22 mouse cellular contexts compared by ENCODE assay signal in genomic region chr1:72698651-72699050, GRCm38 (mm10). TPM values are rescaled to one million over a fixed set of nuclear protein-coding genes. Genes with fewer than 3 reads are reported as not detected.
DNase-seq lines count a peak whose midpoint lies in the region; ATAC-seq and TF ChIP-seq lines count a peak whose summit lies in the region.
"Had no signal": no experiment of that assay in that cellular context is flagged by ENCODE, and none has a peak within 500 bp of the region (broad histone marks: within the 10 kb centered on the region; RNA-seq: fewer than 3 reads in every experiment).

No protein-coding gene starts in this region.

- H3K9ac ChIP-seq in embryonic facial prominence, embryonic 14.5 days (ENCODE audit: low read depth, low read length), result no peak overlapping the region
- no peak overlapping the region for H3K9ac ChIP-seq in kidney, postnatal 0 days (ENCODE audit: low read depth, low read length)
- H3K9ac ChIP-seq: forebrain, embryonic 13.5 days; liver, embryonic 14.5 days; neural tube, embryonic 15.5 days had no signal

- no peaks in the 10 kb centered on the region for H3K36me3 ChIP-seq in embryonic facial prominence, embryonic 14.5 days (ENCODE audit: control insufficient read depth, insufficient read depth, low read length)
- no peaks in the 10 kb centered on the region for H3K36me3 ChIP-seq in embryonic facial prominence, embryonic 10.5 days (replicated peaks)
- no peaks in the 10 kb centered on the region for H3K36me3 ChIP-seq in kidney, postnatal 0 days (ENCODE audit: insufficient read depth, low read length)
- H3K36me3 ChIP-seq: heart, embryonic 10.5 days; neural tube, embryonic 15.5 days had no signal

- no peak overlapping the region for H3K4me3 ChIP-seq in embryonic facial prominence, embryonic 14.5 days (ENCODE audit: low read depth, low read length)
- H3K4me3 ChIP-seq in embryonic facial prominence, embryonic 10.5 days, result no peak overlapping the region
- H3K4me3 ChIP-seq in kidney, postnatal 0 days (replicated peaks; ENCODE audit: low read depth, low read length), result no peak overlapping the region
- H3K4me3 ChIP-seq: forebrain, embryonic 13.5 days; heart, embryonic 10.5 days; neural tube, embryonic 15.5 days had no signal

- peak; percentile 39 for DNase-seq in embryonic facial prominence, embryonic 14.5 days (ENCODE audit: low spot score)
- no peak for DNase-seq in embryonic facial prominence, embryonic 10.5 days (ENCODE audit: low spot score)
- DNase-seq in kidney, postnatal 0 days (ENCODE audit: low spot score), result peak; percentile 46
- DNase-seq in kidney, adult 18-20 months, result no peak
- DNase-seq in lung, postnatal 36 days, result peak; percentile 12
- DNase-seq in lung, adult 18-20 months, result no peak
- peak; percentile 67 for DNase-seq in adrenal gland, postnatal 14 days
- no peak for DNase-seq in spleen, adult 12 weeks (ENCODE audit: low spot score)
- DNase-seq: cerebellum, adult 18-20 months; thymus, postnatal 25 days had no signal

- H3K27ac ChIP-seq in embryonic facial prominence, embryonic 14.5 days (replicated peaks; ENCODE audit: low read depth, low read length), result no peak overlapping the region
- no peak overlapping the region for H3K27ac ChIP-seq in embryonic facial prominence, embryonic 10.5 days (replicated peaks)
- no peak overlapping the region for H3K27ac ChIP-seq in kidney, postnatal 0 days
- H3K27ac ChIP-seq: forebrain, embryonic 13.5 days; heart, embryonic 10.5 days; liver, embryonic 14.5 days; neural tube, embryonic 15.5 days had no signal

- H3K9me3 ChIP-seq in embryonic facial prominence, embryonic 14.5 days (ENCODE audit: control insufficient read depth, low read length), result no peaks in the 10 kb centered on the region
- no peaks in the 10 kb centered on the region for H3K9me3 ChIP-seq in embryonic facial prominence, embryonic 10.5 days
- H3K9me3 ChIP-seq in kidney, postnatal 0 days (replicated peaks; ENCODE audit: low read length), result no peaks in the 10 kb centered on the region
- H3K9me3 ChIP-seq: forebrain, embryonic 13.5 days; heart, embryonic 10.5 days; neural tube, embryonic 15.5 days had no signal

- TF ChIP-seq CTCF in kidney, postnatal 0 days (IDR thresholded peaks at IDR 0.05; ENCODE audit: low read depth), result no peak

- no peaks in the 10 kb centered on the region for H3K27me3 ChIP-seq in embryonic facial prominence, embryonic 14.5 days (replicated peaks; ENCODE audit: control insufficient read depth, insufficient read depth, low read length)
- no peaks in the 10 kb centered on the region for H3K27me3 ChIP-seq in embryonic facial prominence, embryonic 10.5 days (replicated peaks; ENCODE audit: low read depth, poor library complexity, severe bottlenecking)
- H3K27me3 ChIP-seq in kidney, postnatal 0 days (ENCODE audit: insufficient read depth, low read length), result no peaks in the 10 kb centered on the region
- H3K27me3 ChIP-seq: forebrain, embryonic 13.5 days; neural tube, embryonic 15.5 days had no signal

- no peaks in the 10 kb centered on the region for H3K4me1 ChIP-seq in embryonic facial prominence, embryonic 14.5 days (ENCODE audit: control insufficient read depth, insufficient read depth, low read length)
- no peaks in the 10 kb centered on the region for H3K4me1 ChIP-seq in embryonic facial prominence, embryonic 10.5 days
- no peaks in the 10 kb centered on the region for H3K4me1 ChIP-seq in kidney, postnatal 0 days (replicated peaks; ENCODE audit: insufficient read depth, low read length)
- H3K4me1 ChIP-seq: forebrain, embryonic 13.5 days; heart, embryonic 10.5 days; neural tube, embryonic 15.5 days had no signal

- 65% methylated on average over 4 of the region's 4 CpGs for WGBS in embryonic facial prominence, embryonic 14.5 days
- WGBS in embryonic facial prominence, embryonic 10.5 days, result 87% methylated on average over 4 of the region's 4 CpGs
- WGBS in kidney, postnatal 0 days, result 48% methylated on average over 4 of the region's 4 CpGs

- ATAC-seq in embryonic facial prominence, embryonic 14.5 days (ENCODE audit: low read depth), result no peak
- no peak for ATAC-seq in kidney, postnatal 0 days (replicated peaks; ENCODE audit: low FRiP score, low read depth)
- ATAC-seq: forebrain, embryonic 13.5 days had no signal

- no peak overlapping the region for H3K4me2 ChIP-seq in embryonic facial prominence, embryonic 14.5 days (ENCODE audit: low read depth, low read length)
- no peak overlapping the region for H3K4me2 ChIP-seq in kidney, postnatal 0 days (ENCODE audit: low read length)
- H3K4me2 ChIP-seq: forebrain, embryonic 13.5 days; neural tube, embryonic 15.5 days had no signal

RNA-seq across cellular contexts. Expression of gene Ankar, which starts 1.7 kb away (rescaled TPM):
- polyA plus RNA-seq in embryonic facial prominence, embryonic 14.5 days (2014; fragmentation: Nextera tagmentation; extraction: Ambion mirVana), result not detected in 2 replicates
- not detected in 2 replicates for polyA plus RNA-seq in embryonic facial prominence, embryonic 10.5 days (2016; fragmentation: Nextera tagmentation; extraction: Ambion mirVana)
- polyA plus RNA-seq in kidney, postnatal 0 days (2015; fragmentation: Nextera tagmentation; extraction: Ambion mirVana), result not detected in 2 replicates
- not detected in 2 replicates for total RNA-seq in adrenal gland, postnatal 14 days (2021)
- total RNA-seq: ES-E14; heart, postnatal 25 days; layer of hippocampus, adult 18-20 months; left cerebral cortex, adult 18-20 months; megakaryocyte, adult 5-6 weeks had no signal
- polyA plus RNA-seq: forebrain, embryonic 13.5 days; heart, embryonic 10.5 days; limb, embryonic 11.5 days; liver, embryonic 14.5 days; neural tube, embryonic 15.5 days; spleen, adult 2 months; stomach, embryonic 16.5 days had no signal

RNA-seq across cellular contexts. Expression of gene Rpl37a, which starts 12.4 kb away (rescaled TPM):
- polyA plus RNA-seq in embryonic facial prominence, embryonic 14.5 days (2014; fragmentation: Nextera tagmentation; extraction: Ambion mirVana), result 2,077 and 2,336 TPM in 2 replicates
- polyA plus RNA-seq in embryonic facial prominence, embryonic 10.5 days (2016; fragmentation: Nextera tagmentation; extraction: Ambion mirVana), result 1,442 and 1,468 TPM in 2 replicates
- polyA plus RNA-seq in kidney, postnatal 0 days (2015; fragmentation: Nextera tagmentation; extraction: Ambion mirVana), result 2,374 and 2,839 TPM in 2 replicates
- total RNA-seq in adrenal gland, postnatal 14 days (2021), result 892 and 1,080 TPM in 2 replicates

Comparison
In these comparisons a context has a peak if more than half of its experiments do, and no peak if none do; other contexts are left out.
1. DNase-seq: peak in embryonic facial prominence, embryonic 14.5 days (single experiment), kidney, postnatal 0 days (single experiment), lung, postnatal 36 days (single experiment) and adrenal gland, postnatal 14 days (single experiment); none in embryonic facial prominence, embryonic 10.5 days (single experiment), kidney, adult 18-20 months (single experiment), lung, adult 18-20 months (0 of 2) and spleen, adult 12 weeks (single experiment).